27 mouse cellular contexts compared by ENCODE assay signal in genomic region chr1:126557791-126558294, GRCm38 (mm10).
DNase-seq lines count a peak whose midpoint lies in the region; ATAC-seq lines count a peak whose summit lies in the region.
"Had no signal": no experiment of that assay in that cellular context is flagged by ENCODE, and none has a peak within 500 bp of the region (broad histone marks: within the 10 kb centered on the region; RNA-seq: fewer than 3 reads in every experiment).

No protein-coding gene starts in this region.

- peak; percentile 33; the same call in 1 of the 2 replicates for ATAC-seq in hindbrain, embryonic 12.5 days (ENCODE audit: low FRiP score)
- ATAC-seq in hindbrain, embryonic 16.5 days: no peak
- ATAC-seq in midbrain, embryonic 13.5 days: peak; percentile 65
- ATAC-seq in midbrain, embryonic 11.5 days (ENCODE audit: low FRiP score): no peak
- no peak; the same call in 1 of the 2 replicates for ATAC-seq in midbrain, embryonic 14.5 days (ENCODE audit: low FRiP score, low TSS enrichment)
- ATAC-seq: activated CD4-positive, CD25-positive, alpha-beta regulatory T cell, adult 4 months; CD4-positive, CD25-positive, alpha-beta regulatory T cell, adult 4 months; intestine, embryonic 16.5 days; liver, embryonic 12.5 days; liver, postnatal 0 days had no signal

- no peak overlapping the region for H3K27ac ChIP-seq in hindbrain, embryonic 12.5 days
- H3K27ac ChIP-seq in hindbrain, embryonic 16.5 days (ENCODE audit: low read depth, low read length): no peak overlapping the region
- H3K27ac ChIP-seq in midbrain, embryonic 13.5 days: peak overlapping the region; percentile 49
- H3K27ac ChIP-seq in midbrain, embryonic 11.5 days (ENCODE audit: low read depth, low read length): no peak overlapping the region
- peak overlapping the region; percentile 17; the same call in 1 of the 2 replicates for H3K27ac ChIP-seq in midbrain, embryonic 14.5 days (replicated peaks; ENCODE audit: low read depth, low read length)
- H3K27ac ChIP-seq: embryonic facial prominence, embryonic 10.5 days; embryonic facial prominence, embryonic 15.5 days; kidney, postnatal 0 days; liver, embryonic 12.5 days; stomach, embryonic 15.5 days had no signal

- no peaks in the 10 kb centered on the region for H3K27me3 ChIP-seq in hindbrain, embryonic 12.5 days
- no peaks in the 10 kb centered on the region for H3K27me3 ChIP-seq in hindbrain, embryonic 16.5 days (replicated peaks; ENCODE audit: control insufficient read depth, insufficient read depth, low read length)
- no peaks in the 10 kb centered on the region for H3K27me3 ChIP-seq in midbrain, embryonic 13.5 days
- H3K27me3 ChIP-seq in midbrain, embryonic 11.5 days (ENCODE audit: control insufficient read depth, insufficient read depth, low read length): no peaks in the 10 kb centered on the region
- H3K27me3 ChIP-seq in midbrain, embryonic 14.5 days (ENCODE audit: control insufficient read depth, insufficient read depth, low read length): no peaks in the 10 kb centered on the region
- H3K27me3 ChIP-seq: embryonic facial prominence, embryonic 15.5 days; liver, embryonic 12.5 days; stomach, embryonic 15.5 days had no signal

- no peaks in the 10 kb centered on the region for H3K9me3 ChIP-seq in hindbrain, embryonic 12.5 days (replicated peaks)
- no peaks in the 10 kb centered on the region for H3K9me3 ChIP-seq in hindbrain, embryonic 16.5 days (ENCODE audit: control insufficient read depth, low read length)
- H3K9me3 ChIP-seq in midbrain, embryonic 13.5 days: no peaks in the 10 kb centered on the region
- no peaks in the 10 kb centered on the region for H3K9me3 ChIP-seq in midbrain, embryonic 11.5 days (ENCODE audit: control insufficient read depth, low read length)
- no peaks in the 10 kb centered on the region for H3K9me3 ChIP-seq in midbrain, embryonic 14.5 days (ENCODE audit: control insufficient read depth, low read length)
- H3K9me3 ChIP-seq: embryonic facial prominence, embryonic 10.5 days; embryonic facial prominence, embryonic 15.5 days; liver, embryonic 12.5 days; stomach, embryonic 15.5 days had no signal

- H3K9ac ChIP-seq in hindbrain, embryonic 12.5 days: no peak overlapping the region
- no peak overlapping the region for H3K9ac ChIP-seq in hindbrain, embryonic 16.5 days (ENCODE audit: low read depth, low read length)
- H3K9ac ChIP-seq in midbrain, embryonic 13.5 days (replicated peaks): no peak overlapping the region
- no peak overlapping the region for H3K9ac ChIP-seq in midbrain, embryonic 11.5 days (ENCODE audit: low read length)
- no peak overlapping the region for H3K9ac ChIP-seq in midbrain, embryonic 14.5 days (replicated peaks; ENCODE audit: low read length)
- H3K9ac ChIP-seq: embryonic facial prominence, embryonic 15.5 days; liver, embryonic 12.5 days; liver, postnatal 0 days; stomach, embryonic 15.5 days had no signal

- 74% methylated on average over 12 of the region's 12 CpGs for WGBS in hindbrain, embryonic 12.5 days
- 54% methylated on average over 12 of the region's 12 CpGs for WGBS in hindbrain, embryonic 16.5 days
- WGBS in midbrain, embryonic 13.5 days: 61% methylated on average over 12 of the region's 12 CpGs
- 87% methylated on average over 12 of the region's 12 CpGs for WGBS in midbrain, embryonic 11.5 days
- 47% methylated on average over 12 of the region's 12 CpGs for WGBS in midbrain, embryonic 14.5 days

- no peak overlapping the region for H3K4me3 ChIP-seq in hindbrain, embryonic 12.5 days
- no peak overlapping the region for H3K4me3 ChIP-seq in hindbrain, embryonic 16.5 days (ENCODE audit: low read length)
- no peak overlapping the region for H3K4me3 ChIP-seq in midbrain, embryonic 13.5 days (replicated peaks)
- H3K4me3 ChIP-seq in midbrain, embryonic 11.5 days (ENCODE audit: low read depth, low read length): no peak overlapping the region
- no peak overlapping the region for H3K4me3 ChIP-seq in midbrain, embryonic 14.5 days (replicated peaks; ENCODE audit: low read depth, low read length)
- H3K4me3 ChIP-seq: embryonic facial prominence, embryonic 10.5 days; embryonic facial prominence, embryonic 15.5 days; liver, embryonic 12.5 days; stomach, embryonic 15.5 days had no signal

- H3K36me3 ChIP-seq in hindbrain, embryonic 12.5 days: no peaks in the 10 kb centered on the region
- no peaks in the 10 kb centered on the region for H3K36me3 ChIP-seq in hindbrain, embryonic 16.5 days (ENCODE audit: control insufficient read depth, insufficient read depth, low read length)
- H3K36me3 ChIP-seq in midbrain, embryonic 13.5 days: no peaks in the 10 kb centered on the region
- no peaks in the 10 kb centered on the region for H3K36me3 ChIP-seq in midbrain, embryonic 11.5 days (ENCODE audit: control insufficient read depth, insufficient read depth, low read length)
- H3K36me3 ChIP-seq in midbrain, embryonic 14.5 days (ENCODE audit: control insufficient read depth, insufficient read depth, low read length): no peaks in the 10 kb centered on the region
- H3K36me3 ChIP-seq: embryonic facial prominence, embryonic 10.5 days; embryonic facial prominence, embryonic 15.5 days; liver, embryonic 12.5 days; stomach, embryonic 15.5 days had no signal

- no peak for DNase-seq in midbrain, embryonic 11.5 days (ENCODE audit: low spot score, missing footprints)
- DNase-seq in midbrain, embryonic 14.5 days: peak; percentile 54
- no peak for DNase-seq in c-Kit-positive CD71-positive TER-119-positive erythroid progenitor cells, embryonic 14.5 days (ENCODE audit: low spot score)
- no peak for DNase-seq in Muller cell, postnatal 12 days (ENCODE audit: inconsistent ontology term)
- DNase-seq: adrenal gland, adult 2 months; adrenal gland, postnatal 36 days; cerebellum, adult 8-10 months; cerebellum, postnatal 25 days; heart, postnatal 14 days; kidney, adult 8-10 months; kidney, postnatal 4 days; left cerebral cortex, postnatal 4 days; liver, postnatal 0 days; lung, postnatal 36 days; retina, postnatal 1 day; right cerebral cortex, postnatal 14 days had no signal

- no peak overlapping the region for H3K4me2 ChIP-seq in hindbrain, embryonic 12.5 days (replicated peaks)
- H3K4me2 ChIP-seq in hindbrain, embryonic 16.5 days (ENCODE audit: low read length): no peak overlapping the region
- no peak overlapping the region for H3K4me2 ChIP-seq in midbrain, embryonic 13.5 days (replicated peaks)
- no peak overlapping the region for H3K4me2 ChIP-seq in midbrain, embryonic 11.5 days
- H3K4me2 ChIP-seq in midbrain, embryonic 14.5 days (ENCODE audit: low read length): 0 out of 2 replicates have a peak overlapping the region, but pooled peaks have one; percentile 22
- H3K4me2 ChIP-seq: embryonic facial prominence, embryonic 15.5 days; liver, embryonic 12.5 days; stomach, embryonic 15.5 days had no signal

- peaks cover 13% of the 10 kb centered on the region; the same call in 1 of the 2 replicates for H3K4me1 ChIP-seq in hindbrain, embryonic 12.5 days
- H3K4me1 ChIP-seq in hindbrain, embryonic 16.5 days (ENCODE audit: control insufficient read depth, insufficient read depth, low read depth, low read length): no peaks in the 10 kb centered on the region; the same call in 1 of the 2 replicates
- peaks cover 19% of the 10 kb centered on the region for H3K4me1 ChIP-seq in midbrain, embryonic 13.5 days (replicated peaks)
- no peaks in the 10 kb centered on the region for H3K4me1 ChIP-seq in midbrain, embryonic 11.5 days (ENCODE audit: control insufficient read depth, insufficient read depth, low read length)
- peaks cover 11% of the 10 kb centered on the region; the same call in 1 of the 2 replicates for H3K4me1 ChIP-seq in midbrain, embryonic 14.5 days (ENCODE audit: control insufficient read depth, insufficient read depth, low read length)
- H3K4me1 ChIP-seq: liver, embryonic 12.5 days; stomach, embryonic 15.5 days had no signal

Comparison
In these comparisons a context has a peak if more than half of its experiments do, and no peak if none do; other contexts are left out.
1. ATAC-seq: peak in hindbrain, embryonic 12.5 days (single experiment) and midbrain, embryonic 13.5 days (single experiment); none in hindbrain, embryonic 16.5 days (single experiment), midbrain, embryonic 11.5 days (single experiment) and midbrain, embryonic 14.5 days (single experiment).
2. H3K27ac ChIP-seq: peak in midbrain, embryonic 13.5 days (single experiment) and midbrain, embryonic 14.5 days (single experiment); none in hindbrain, embryonic 12.5 days (single experiment), hindbrain, embryonic 16.5 days (single experiment) and midbrain, embryonic 11.5 days (single experiment).